Mouse (Mus musculus) olfactory bulb, adult 2 months (tissue): ENCODE data around the gene Snx30.

Experiments used
- CTCF ChIP-seq: fragments of 200-500 bp; IDR thresholded peaks from 2 replicates; pipeline ENCODE4 v1.5.1; 2012; ENCODE audit warnings: low read depth, mild to moderate bottlenecking, low read length, moderate library complexity; ENCODE audit not compliant: insufficient read depth
- POLR2A ChIP-seq: fragments of 200-500 bp; IDR thresholded peaks from 2 replicates; pipeline ENCODE4 v1.6.1; 2012; ENCODE audit warnings: mild to moderate bottlenecking, low read depth, low read length, moderate library complexity; ENCODE audit not compliant: insufficient read depth

DNA sequence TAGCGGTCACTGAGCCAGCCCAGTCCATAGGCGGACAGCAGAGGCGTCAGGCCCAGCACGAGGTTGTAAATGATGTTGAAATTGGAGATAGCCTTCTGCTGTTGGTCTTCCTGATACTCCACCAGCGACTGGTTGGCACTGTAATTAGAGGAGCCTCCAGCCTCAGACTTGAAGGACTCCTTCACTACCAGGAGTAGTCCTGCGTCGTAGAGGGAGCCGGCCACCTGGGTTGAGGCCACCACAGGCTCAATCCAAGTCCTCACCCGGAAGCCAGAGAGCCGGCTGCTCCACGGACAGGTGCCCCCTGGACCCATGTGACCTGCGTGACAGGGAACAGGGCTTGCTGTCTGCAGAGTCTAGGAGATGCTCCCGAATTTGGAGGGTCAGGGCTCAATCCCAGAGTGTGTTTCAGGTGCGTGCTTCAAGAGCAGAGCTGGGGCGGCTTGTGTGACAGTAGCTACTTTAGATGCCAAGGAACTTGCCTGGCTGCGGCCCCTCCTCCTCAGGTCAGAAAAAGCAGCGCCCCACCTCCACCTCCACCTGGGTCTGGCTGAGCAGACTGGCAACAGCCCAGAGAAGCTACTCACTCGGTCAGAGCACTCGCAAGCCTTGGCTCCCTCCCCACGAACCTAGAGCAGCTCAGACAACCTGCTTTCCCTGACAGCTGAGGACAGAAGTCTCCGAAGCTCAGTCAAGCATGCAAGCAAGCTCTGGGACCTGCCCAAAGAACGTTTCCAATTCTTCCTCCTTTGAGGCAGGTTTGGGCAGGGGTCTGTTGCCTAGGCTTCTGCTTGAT is 109.2 kb downstream of the Snx30 start, which contains the start of gene Slc46a2:
- TF ChIP-seq CTCF = no peak
- no peak for TF ChIP-seq POLR2A
